Mouse (Mus musculus) right cerebral cortex, postnatal 14 days (tissue): ENCODE measurements at regions not wholly inside any gene's neighbourhood (a gene's known extent, or its start where the extent isn't known, plus 50 kb on each side); places are given as distances from the start of the nearest gene placed in this dataset.

Experiments used
- DNase-seq: peaks from one replicate; pipeline ENCODE4 v3.0.0; 2022

DNA sequence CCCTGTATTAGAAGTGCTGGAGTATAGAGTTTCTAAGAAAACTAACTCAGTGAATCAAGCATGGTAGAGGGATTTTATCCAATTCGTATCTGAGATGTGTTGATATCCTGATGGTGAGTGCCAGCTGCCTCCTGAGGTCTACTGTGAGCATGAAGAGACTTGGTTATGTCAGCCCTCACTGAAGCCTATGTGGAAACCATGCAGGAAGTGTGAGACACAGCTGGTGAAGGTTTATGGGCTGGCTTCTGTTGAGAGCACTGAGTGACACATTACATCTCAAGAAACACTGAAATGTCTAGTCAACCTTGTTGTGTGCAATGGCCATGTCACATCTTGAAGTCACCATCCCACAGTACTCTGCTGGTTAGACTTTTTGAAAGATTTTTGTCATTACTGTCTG lies 104.6 kb downstream of the Psmg1 start:
- no peak for DNase-seq

DNA sequence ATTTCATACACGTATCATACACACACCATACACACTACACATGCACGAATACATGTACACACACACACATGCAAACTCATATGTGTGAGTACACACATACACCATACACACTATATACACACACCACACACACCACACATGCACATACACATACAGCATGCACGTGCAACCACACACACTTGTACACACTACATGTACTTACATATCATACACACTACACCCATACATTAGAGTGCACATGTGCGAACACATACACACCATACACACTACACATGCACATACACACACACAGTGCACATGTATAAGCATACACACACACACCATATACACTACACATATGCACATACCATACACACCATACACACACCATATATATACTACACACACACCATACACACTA lies 117.5 kb downstream of the Psmg1 start:
- DNase-seq = no peak

DNA sequence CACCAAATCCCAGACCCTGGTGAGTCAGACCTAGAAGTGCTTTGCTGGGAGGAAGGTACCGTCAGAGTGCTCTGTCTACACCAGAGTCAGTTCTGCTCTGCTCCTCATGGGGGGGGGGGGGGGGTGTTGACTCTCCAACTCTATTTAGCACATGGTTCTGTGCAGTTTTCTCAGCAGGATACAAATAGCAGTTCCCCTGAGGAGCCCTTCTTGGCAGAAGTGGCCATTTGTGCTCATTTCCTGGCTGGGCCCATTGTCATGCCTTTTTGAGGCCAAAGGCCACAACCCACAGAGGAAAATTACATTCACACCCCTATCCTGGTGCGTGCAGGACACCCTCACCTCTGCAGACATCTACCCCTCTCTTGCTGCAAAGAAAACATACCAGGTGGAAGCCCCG lies 118.3 kb downstream of the Psmg1 start:
- DNase-seq = no peak

DNA sequence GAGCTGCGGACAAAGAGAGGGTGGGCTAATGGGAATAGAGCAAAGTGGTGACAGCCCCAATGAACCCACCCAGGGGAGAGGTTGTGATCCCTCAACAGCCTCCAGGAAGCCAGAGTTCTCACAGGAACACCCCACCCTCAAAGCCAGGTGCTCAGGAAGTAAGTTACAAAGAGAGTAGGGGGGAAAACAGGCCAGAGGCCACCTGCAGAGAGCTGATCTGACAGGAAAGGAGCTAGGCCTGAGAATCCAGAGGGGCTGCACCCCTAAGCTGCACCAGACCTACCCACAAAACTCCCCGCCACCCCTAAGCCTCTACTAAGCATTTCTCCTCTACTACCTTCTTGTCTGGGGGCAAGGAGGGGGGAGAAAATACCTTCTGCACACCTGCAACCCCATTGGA lies 120.5 kb downstream of the Psmg1 start:
- no peak for DNase-seq

- DNase-seq = no peak
These were observed 121.3 kb downstream of the Psmg1 start for GRCm38 (mm10) chr16:95869501-95869900.

GRCm38 (mm10) chr16:95868896-95869295 lies 121.9 kb downstream of the Psmg1 start:
- DNase-seq = no peak

- no peak for DNase-seq
These were observed 123.2 kb downstream of the Psmg1 start for GRCm38 (mm10) chr16:95867516-95867915.

GRCm38 (mm10) chr16:95866866-95867420 lies 123.8 kb downstream of the Psmg1 start:
- no peak for DNase-seq

GRCm38 (mm10) chr16:95865603-95866002 lies 125.2 kb downstream of the Psmg1 start:
- DNase-seq = no peak

GRCm38 (mm10) chr16:95864646-95865045 lies 126.1 kb downstream of the Psmg1 start:
- no peak for DNase-seq

DNA sequence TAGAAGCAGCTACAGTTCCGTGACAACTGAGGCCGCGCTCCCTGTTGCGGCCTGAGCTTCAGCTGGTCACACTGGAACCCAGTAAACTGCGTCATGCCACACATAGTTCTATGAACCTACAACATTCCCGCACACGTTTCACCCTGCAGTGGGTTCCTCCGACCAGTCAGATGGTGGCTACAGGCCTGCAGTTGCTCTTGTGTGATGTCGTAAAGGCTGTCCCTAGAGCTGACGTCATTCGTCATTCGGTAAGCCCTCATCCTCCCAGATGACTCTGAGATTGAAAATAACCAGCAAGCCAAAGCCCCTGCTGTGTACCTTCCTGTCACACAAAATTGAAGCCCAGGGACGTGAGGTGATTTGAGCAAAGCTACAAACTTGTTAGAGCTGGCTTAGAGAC lies 126.7 kb downstream of the Psmg1 start:
- no peak for DNase-seq

DNA sequence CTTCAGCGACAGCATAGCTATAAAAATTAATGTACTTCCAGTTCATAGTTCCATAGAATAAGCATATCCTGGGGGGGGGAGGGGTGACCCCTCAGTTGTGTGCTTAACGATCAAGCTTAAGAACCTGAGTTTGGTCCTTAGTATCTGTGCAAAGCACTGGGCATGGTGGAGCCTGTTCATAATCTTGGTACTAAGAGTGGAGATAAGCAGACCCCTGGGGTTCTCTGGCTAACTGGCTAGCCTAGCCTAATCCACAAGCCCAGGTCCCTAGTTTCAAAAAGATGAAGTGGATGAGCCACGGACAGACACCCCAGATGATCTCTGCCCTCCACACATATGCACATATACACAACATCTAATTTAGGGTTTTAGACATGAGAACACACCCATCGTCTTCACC lies 127.2 kb downstream of the Psmg1 start:
- no peak for DNase-seq

GRCm38 (mm10) chr16:95862621-95863020 lies 128.1 kb downstream of the Psmg1 start:
- no peak for DNase-seq

DNA sequence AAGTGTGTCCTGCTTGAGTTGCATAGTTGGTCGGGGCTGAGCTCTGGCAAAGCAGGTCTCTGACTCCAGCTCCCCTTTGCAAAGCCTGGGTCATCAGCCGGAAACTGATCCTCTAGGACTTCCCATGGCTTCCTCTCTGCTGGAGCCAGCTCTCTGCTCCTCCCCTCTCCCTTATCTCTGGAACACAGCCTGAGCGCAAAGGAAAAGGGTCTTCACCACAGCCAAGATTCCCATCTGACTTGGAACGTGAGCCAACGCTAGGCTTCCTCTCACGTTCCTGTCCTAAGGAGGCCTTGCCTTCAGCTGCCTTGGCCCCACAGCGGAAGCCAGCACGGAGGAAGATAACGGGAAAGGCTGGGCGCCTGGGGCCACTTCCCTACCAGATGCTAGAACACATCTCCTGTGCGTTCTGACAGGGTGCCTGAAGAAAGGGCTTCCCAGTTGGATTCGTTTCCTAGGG lies 129.5 kb downstream of the Psmg1 start:
- no peak for DNase-seq

GRCm38 (mm10) chr16:95860810-95861209 lies 129.9 kb downstream of the Psmg1 start:
- no peak for DNase-seq

GRCm38 (mm10) chr16:95860111-95860510 lies 130.6 kb downstream of the Psmg1 start:
- DNase-seq = no peak

GRCm38 (mm10) chr16:95857403-95857802 lies 133.4 kb downstream of the Psmg1 start:
- no peak for DNase-seq

- DNase-seq = no peak
These were observed 135.5 kb downstream of the Psmg1 start for GRCm38 (mm10) chr16:95855230-95855629.

DNA sequence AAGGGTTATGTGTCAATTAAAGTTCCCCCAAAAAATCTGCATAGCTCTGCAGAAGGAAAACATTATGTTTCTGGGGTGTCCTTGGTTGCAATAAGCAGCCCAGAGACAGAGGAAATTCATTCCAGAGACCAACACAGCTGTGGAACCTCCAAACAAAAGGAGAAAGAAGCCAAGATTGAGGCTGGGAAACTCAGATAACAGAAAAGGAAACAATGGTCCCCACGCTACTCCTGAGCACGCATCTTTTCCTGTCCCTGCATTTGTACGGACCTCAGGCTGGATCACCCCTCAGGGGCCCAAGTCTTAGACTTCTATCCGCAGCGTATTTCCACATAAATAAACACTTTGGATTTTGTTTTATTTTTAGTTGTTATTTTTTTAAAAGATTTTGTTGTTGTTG lies 138.9 kb downstream of the Psmg1 start:
- no peak for DNase-seq

DNA sequence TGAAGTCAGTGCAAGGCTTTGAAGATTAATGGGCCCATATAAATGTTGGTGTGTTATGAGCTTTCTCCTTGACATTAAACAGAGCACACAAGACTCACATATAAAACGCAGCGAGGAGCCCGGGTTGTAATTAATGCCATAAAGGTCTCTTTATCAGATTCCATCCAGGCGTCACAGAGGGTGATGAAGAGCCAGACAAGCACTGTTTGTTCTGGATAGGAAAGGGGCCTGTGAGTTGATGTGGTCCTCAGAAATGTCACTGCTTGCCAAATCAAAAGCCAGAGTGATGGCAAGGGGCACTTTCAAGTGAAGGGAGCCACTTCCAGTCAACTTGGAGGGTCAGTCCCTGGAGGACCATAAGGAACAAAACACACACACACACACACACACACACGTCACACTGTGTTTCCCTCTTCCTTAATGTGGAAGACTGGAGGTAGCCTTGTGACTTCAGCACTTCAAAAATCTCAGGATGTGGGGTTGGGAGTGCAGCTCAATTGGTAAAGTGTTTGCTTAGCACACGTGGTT lies 142.1 kb downstream of the Psmg1 start:
- no peak for DNase-seq

DNA sequence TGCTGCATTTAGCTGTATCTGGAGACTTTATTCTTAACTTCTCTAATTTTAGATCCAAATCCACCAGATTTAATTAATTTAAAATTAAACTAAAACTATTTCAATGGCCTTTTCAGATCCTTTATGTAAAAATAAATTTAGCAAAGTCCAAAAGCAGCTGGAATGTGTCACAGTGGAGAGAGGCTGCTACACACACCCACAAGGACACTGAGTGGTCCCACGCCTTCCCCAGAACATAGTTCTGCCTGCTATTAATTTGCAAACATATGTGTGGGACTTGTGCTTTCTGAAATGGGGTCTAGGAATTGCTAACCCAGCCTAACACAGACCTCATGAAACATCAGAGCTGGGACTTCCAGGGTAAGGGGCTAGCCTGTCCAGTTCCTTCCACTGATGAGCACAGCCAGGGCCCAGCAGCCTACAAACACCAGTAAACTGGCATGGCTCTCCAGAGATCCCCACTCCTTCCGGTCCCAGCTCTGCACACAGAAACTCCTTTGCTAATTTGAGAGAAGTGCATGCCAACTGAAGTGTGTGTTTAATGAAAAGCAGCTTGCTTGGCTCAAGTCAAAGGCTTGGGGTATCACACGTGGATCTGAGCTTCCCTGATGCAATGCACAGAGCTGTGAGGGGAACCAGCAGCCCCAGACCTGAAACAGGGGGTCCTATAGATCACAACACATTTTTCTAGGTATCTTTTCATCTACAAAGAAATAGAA lies 142.8 kb downstream of the Psmg1 start:
- DNase-seq = no peak

- DNase-seq = no peak
These were observed 143.5 kb downstream of the Ets2 start for GRCm38 (mm10) chr16:95845323-95845860.

GRCm38 (mm10) chr16:95844691-95845090 lies 142.8 kb downstream of the Ets2 start:
- no peak for DNase-seq

DNA sequence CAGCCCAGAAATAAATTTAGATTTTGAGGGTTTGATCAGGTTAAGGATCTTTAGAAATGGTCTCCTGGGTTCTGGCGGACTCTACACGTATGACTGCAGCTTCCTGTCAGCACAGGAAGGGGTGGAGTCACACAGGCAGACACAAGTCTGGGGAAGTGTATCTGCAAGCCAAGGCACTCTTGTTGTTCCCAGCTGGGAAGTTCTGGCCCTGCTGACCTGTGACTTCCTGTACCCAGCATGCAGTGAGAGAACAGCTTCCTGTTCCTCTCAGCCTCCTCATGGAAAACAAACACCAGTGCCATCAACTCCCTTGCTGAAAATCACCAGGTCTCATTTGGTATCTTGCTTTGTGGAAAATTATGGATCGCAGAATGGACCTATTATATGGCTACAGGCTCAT lies 140.9 kb downstream of the Ets2 start:
- DNase-seq = no peak
